Mouse (Mus musculus) C2C12 (cell line): ENCODE data around the gene Rab19. TPM values are rescaled to one million over a fixed set of nuclear protein-coding genes. Genes with fewer than 3 reads are reported as not detected.

Experiments
- H3K27me3 ChIP-seq: one replicate; pipeline ENCODE4 v1.6.1; 2011; ENCODE audit not compliant: control insufficient read depth, insufficient read depth, insufficient read length
- H3K36me3 ChIP-seq: one replicate; pipeline ENCODE4 v1.6.1; 2011; ENCODE audit not compliant: control insufficient read depth, insufficient read depth
- H3K4me3 ChIP-seq: one replicate; pipeline ENCODE4 v1.5.1; 2011; ENCODE audit warnings: mild to moderate bottlenecking, control low read depth; ENCODE audit not compliant: poor library complexity, insufficient read depth, severe bottlenecking
- H3K79me2 ChIP-seq: one replicate; pipeline ENCODE4 v1.6.1; 2011; ENCODE audit not compliant: control insufficient read depth, insufficient read depth
- H3K79me3 ChIP-seq: one replicate; pipeline ENCODE4 v1.6.1; 2011; ENCODE audit warnings: low read depth, control low read depth
- H3ac ChIP-seq: one replicate; pipeline ENCODE3; 2011; ENCODE audit warnings: low read depth; ENCODE audit not compliant: control insufficient read depth, insufficient read length
- CEBPB ChIP-seq: IDR thresholded peaks from one replicate; pipeline ENCODE4 v1.6.1; 2011; ENCODE audit warnings: low read depth, mild to moderate bottlenecking, control low read depth, moderate library complexity
- CTCF ChIP-seq: IDR thresholded peaks from one replicate; pipeline ENCODE4 v1.5.1; 2011; ENCODE audit not compliant: control insufficient read depth, insufficient read depth, insufficient read length
- FOSL1 ChIP-seq: IDR thresholded peaks from one replicate; pipeline ENCODE4 v1.8.0; 2011; ENCODE audit warnings: mild to moderate bottlenecking, low read length; ENCODE audit not compliant: poor library complexity, insufficient read depth, severe bottlenecking
- MAX ChIP-seq: IDR thresholded peaks from one replicate; pipeline ENCODE4 v1.6.1; 2011; ENCODE audit warnings: mild to moderate bottlenecking, control low read depth
- MYOD1 ChIP-seq: IDR thresholded peaks from one replicate; pipeline ENCODE4 v1.6.1; 2011; ENCODE audit warnings: low read depth; ENCODE audit not compliant: control insufficient read depth, insufficient read length
- MYOG ChIP-seq: IDR thresholded peaks from one replicate; pipeline ENCODE4 v1.6.1; 2011; ENCODE audit not compliant: control insufficient read depth, insufficient read length; ENCODE audit errors: extremely low read depth
- USF1 ChIP-seq: IDR thresholded peaks from one replicate; pipeline ENCODE4 v1.6.1; 2011; ENCODE audit warnings: low read depth, mild to moderate bottlenecking, control low read depth, moderate library complexity
- polyA plus RNA-seq: library from polyadenylated mRNA; unstranded; fragments of >200 nt; fragmentation: generic; extraction: Trizol; gene quantifications from one replicate; pipeline ENCODE4 v1.2.1, GENCODE M21; 2012; ENCODE audit warnings: missing spikeins

The Rab19 gene
- polyA plus RNA-seq, 1 experiment, result not detected

DNA sequence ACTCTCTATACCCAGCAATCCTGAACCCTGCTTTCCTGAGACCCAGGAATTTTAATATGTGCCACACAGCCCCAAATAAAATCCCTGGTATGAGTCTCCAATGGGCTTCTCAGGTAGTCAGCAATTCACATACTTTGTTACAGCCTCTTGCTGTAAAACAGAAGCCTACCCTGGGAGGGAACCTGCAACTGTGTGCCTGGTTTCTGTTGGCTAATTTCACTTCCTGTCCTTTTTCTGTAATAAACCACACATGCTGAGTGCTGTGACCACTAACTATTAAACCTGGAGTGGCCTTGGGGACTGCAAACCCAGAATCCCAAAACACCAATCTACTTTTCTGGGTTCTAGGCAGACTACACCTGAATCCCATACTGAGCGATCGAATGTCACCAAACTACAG is 18.3 kb upstream of the Rab19 start:
- Histone ChIP-seq H3K36me3 (peaks cover 25% of the 10 kb centered on the region), H3K79me2 (no peaks in the 10 kb centered on the region), H3ac (no peak overlapping the region), H3K27me3 (no peaks in the 10 kb centered on the region), H3K79me3 (no peaks in the 10 kb centered on the region), H3K4me3 (no peak overlapping the region)
- TF ChIP-seq MAX (no peak), CTCF (no peak), USF1 (no peak), MYOD1 (no peak), MYOG (no peak), FOSL1 (no peak), CEBPB (no peak)

- H3ac ChIP-seq, result no peak overlapping the region
- H3K79me3 ChIP-seq, result no peaks in the 10 kb centered on the region
- no peak overlapping the region for H3K4me3 ChIP-seq
- peaks cover 6% of the 10 kb centered on the region for H3K79me2 ChIP-seq
- no peaks in the 10 kb centered on the region for H3K27me3 ChIP-seq
- peaks cover 17% of the 10 kb centered on the region for H3K36me3 ChIP-seq
- no peak for TF ChIP-seq FOSL1
- no peak for TF ChIP-seq MYOD1
- TF ChIP-seq MYOG, result no peak
- no peak for TF ChIP-seq CTCF
- TF ChIP-seq USF1, result no peak
- no peak for TF ChIP-seq MAX
- TF ChIP-seq CEBPB, result no peak
Measured at GRCm38 (mm10) chr6:39369631-39370030, 11.3 kb upstream of the Rab19 start.

DNA sequence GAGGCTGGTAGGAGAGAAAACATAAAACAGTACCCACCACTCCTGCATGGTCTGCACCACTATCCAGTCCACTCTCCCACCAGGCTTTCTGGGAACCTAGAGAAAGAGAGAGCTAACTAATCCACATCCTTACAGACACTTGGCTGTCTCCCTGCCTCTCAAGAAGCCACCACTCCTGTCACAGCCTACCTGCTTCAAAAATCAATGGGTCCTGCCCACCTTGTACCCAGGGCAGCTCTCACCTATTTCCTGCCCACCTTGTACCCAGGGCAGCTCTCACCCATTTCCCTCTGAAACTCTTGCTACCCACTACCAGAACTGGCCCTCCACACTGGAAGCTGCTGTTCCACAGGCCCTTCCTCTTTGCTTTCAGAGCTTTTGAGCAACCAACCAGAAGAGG is 8.9 kb upstream of the Rab19 start:
- Histone ChIP-seq H3K27me3 (no peaks in the 10 kb centered on the region), H3K4me3 (no peak overlapping the region), H3K79me3 (no peaks in the 10 kb centered on the region), H3ac (no peak overlapping the region), H3K36me3 (peaks cover 4% of the 10 kb centered on the region), H3K79me2 (peaks cover 23% of the 10 kb centered on the region)
- no peak for TF ChIP-seq MAX
- no peak for TF ChIP-seq FOSL1
- TF ChIP-seq CEBPB, result no peak
- TF ChIP-seq CTCF, result no peak
- no peak for TF ChIP-seq USF1
- TF ChIP-seq MYOG, result no peak
- TF ChIP-seq MYOD1, result no peak

GRCm38 (mm10) chr6:39372727-39373126 is 8.2 kb upstream of the Rab19 start:
- Histone ChIP-seq H3K27me3 (no peaks in the 10 kb centered on the region), H3K36me3 (peaks cover 4% of the 10 kb centered on the region), H3K79me3 (no peaks in the 10 kb centered on the region), H3ac (no peak overlapping the region), H3K79me2 (peaks cover 27% of the 10 kb centered on the region), H3K4me3 (no peak overlapping the region)
- TF ChIP-seq USF1 (no peak), CEBPB (no peak), MYOG (no peak), FOSL1 (no peak), MYOD1 (no peak), MAX (no peak), CTCF (no peak)

DNA sequence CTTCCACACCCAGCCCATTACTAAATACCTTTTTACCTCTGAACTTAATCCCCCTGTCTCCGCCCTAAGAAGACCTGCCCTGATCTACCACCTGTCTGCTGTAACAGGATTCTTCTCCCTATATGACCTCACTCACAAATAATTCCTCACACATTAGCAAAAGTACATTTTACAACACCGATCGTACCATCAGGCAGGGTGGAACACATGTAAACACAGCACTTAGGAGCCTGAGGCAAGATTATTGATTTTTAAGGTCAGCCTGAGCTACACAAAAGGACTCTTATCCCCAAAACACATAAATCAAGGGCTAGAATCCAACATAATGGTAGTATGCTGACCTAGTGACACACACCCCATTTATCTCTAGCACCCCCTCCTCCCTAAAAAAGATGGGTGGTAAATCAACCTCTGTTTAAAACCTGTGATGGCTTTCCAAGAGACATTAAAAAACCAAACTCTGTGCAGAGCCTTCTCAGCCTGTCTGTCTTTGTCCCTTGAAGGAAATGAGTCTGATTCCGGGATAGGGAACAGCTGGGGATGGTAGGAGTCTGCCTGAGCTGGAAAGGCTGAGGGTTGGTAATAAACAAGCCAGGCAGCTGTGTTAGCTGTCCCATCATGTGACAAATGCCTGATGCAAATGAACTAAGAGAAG is 7.5 kb upstream of the Rab19 start:
- Histone ChIP-seq H3K79me2 (peaks cover 27% of the 10 kb centered on the region), H3K27me3 (no peaks in the 10 kb centered on the region), H3K79me3 (no peaks in the 10 kb centered on the region), H3K4me3 (no peak overlapping the region), H3ac (no peak overlapping the region), H3K36me3 (peaks cover 4% of the 10 kb centered on the region)
- TF ChIP-seq MAX (no peak), FOSL1 (no peak), CTCF (no peak), MYOG (no peak), CEBPB (no peak), MYOD1 (no peak), USF1 (no peak)

GRCm38 (mm10) chr6:39376775-39377174 is 4.2 kb upstream of the Rab19 start:
- no peak for TF ChIP-seq FOSL1
- TF ChIP-seq MAX, result no peak
- TF ChIP-seq CEBPB, result no peak
- TF ChIP-seq CTCF, result no peak
- TF ChIP-seq MYOD1, result no peak
- TF ChIP-seq USF1, result no peak
- no peak for TF ChIP-seq MYOG
- peaks cover 4% of the 10 kb centered on the region for H3K36me3 ChIP-seq
- no peaks in the 10 kb centered on the region for H3K27me3 ChIP-seq
- peaks cover 21% of the 10 kb centered on the region for H3K79me2 ChIP-seq
- peak overlapping the region; percentile 82 for H3K4me3 ChIP-seq
- H3K79me3 ChIP-seq, result no peaks in the 10 kb centered on the region
- H3ac ChIP-seq, result peak overlapping the region; percentile 96
